Mouse (Mus musculus) liver, adult 2 months (tissue): Measurements from ENCODE around the gene Add2. TPM values are rescaled to one million over a fixed set of nuclear protein-coding genes. Genes with fewer than 3 reads are reported as not detected.

Source experiments
- DNase-seq: peaks from one replicate; pipeline ENCODE4 v3.0.0-alpha.2; 2011; ENCODE audit warnings: low read depth, low spot score; ENCODE audit errors: extremely low read depth
- H3K27ac ChIP-seq: fragments of 200-500 bp; replicated peaks from 2 replicates; pipeline ENCODE4 v1.5.1; 2012; ENCODE audit warnings: low read depth, mild to moderate bottlenecking, control low read depth, inconsistent platforms, low read length; ENCODE audit not compliant: insufficient read depth
- H3K27me3 ChIP-seq: fragments of 200-500 bp; 2 replicates; pipeline ENCODE4 v1.6.1; 2012; ENCODE audit warnings: mild to moderate bottlenecking, moderate library complexity, low read length, inconsistent platforms; ENCODE audit not compliant: control insufficient read depth, insufficient read depth
- H3K36me3 ChIP-seq: fragments of 200-500 bp; 2 replicates; pipeline ENCODE4 v1.6.1; 2012; ENCODE audit warnings: low read length, inconsistent platforms; ENCODE audit not compliant: control insufficient read depth, insufficient read depth
- H3K4me1 ChIP-seq: fragments of 200-500 bp; 2 replicates; pipeline ENCODE4 v1.6.1; 2011; ENCODE audit warnings: low read length; ENCODE audit not compliant: control insufficient read depth, insufficient read depth
- H3K4me3 ChIP-seq: fragments of 200-500 bp; 2 replicates; pipeline ENCODE4 v1.5.1; 2011; ENCODE audit warnings: low read depth, mild to moderate bottlenecking, control low read depth, low read length, moderate library complexity; ENCODE audit not compliant: insufficient read depth
- H3K79me2 ChIP-seq: fragments of 200-500 bp; 2 replicates; pipeline ENCODE4 v1.6.1; 2012; ENCODE audit warnings: inconsistent platforms, mild to moderate bottlenecking, low read length, moderate library complexity; ENCODE audit not compliant: control insufficient read depth, insufficient read depth
- H3K9ac ChIP-seq: fragments of 200-500 bp; 2 replicates; pipeline ENCODE4 v1.6.1; 2012; ENCODE audit warnings: low read depth, mild to moderate bottlenecking, control low read depth, inconsistent platforms, low read length
- CTCF ChIP-seq: fragments of 200-500 bp; IDR thresholded peaks from 2 replicates; pipeline ENCODE4 v1.5.1; 2011; ENCODE audit warnings: low read depth, low read length, control low read depth
- POLR2A ChIP-seq: fragments of 200-500 bp; IDR thresholded peaks from 2 replicates; pipeline ENCODE4 v1.6.1; 2011; ENCODE audit warnings: low read length, control low read depth; ENCODE audit not compliant: insufficient read depth; ENCODE audit errors: extremely low read depth
- WGBS: fragments of 180-500 bp; shearing (Covaris S2); methylation state at CpG from one replicate; pipeline ENCODE4 v1.1.7; 2018; 5-methylcytosine and 5-hydroxymethylcytosine counted together
- polyA plus RNA-seq: library from polyadenylated mRNA; depleted of rRNA; stranded (reverse); fragments of >200 nt; gene quantifications from 2 replicates; pipeline ENCODE4 v1.2.3, GENCODE M21; 2012
- total RNA-seq: library from RNA; depleted of rRNA; stranded (reverse); fragments of >200 nt; gene quantifications from 2 replicates; pipeline ENCODE4 v1.2.3, GENCODE M21; 2014

The Add2 gene
- total and polyA plus RNA-seq, 2 experiments: under 0.01 TPM; not detected in 1

DNA sequence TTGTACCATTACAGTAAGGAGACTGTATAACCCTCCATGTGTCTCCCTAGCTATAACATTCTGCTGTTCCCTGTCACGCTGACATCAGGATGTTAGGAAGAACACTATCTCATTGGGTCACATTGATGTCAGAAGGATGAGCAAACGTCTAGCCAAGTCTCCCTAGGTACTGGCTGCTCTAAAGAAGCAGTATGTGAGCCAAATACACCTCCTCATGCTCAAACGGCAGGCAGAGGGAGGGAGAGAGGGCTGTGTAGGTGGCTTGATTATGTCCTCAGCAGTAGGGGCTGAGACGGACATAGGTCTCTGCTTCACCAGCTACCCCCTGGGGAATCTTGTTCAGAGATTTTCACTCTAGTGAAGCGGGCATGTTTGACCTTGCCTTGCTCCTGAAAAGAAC, 38.7 kb downstream of the Add2 start:
- Histone ChIP-seq H3K27me3 (no peaks in the 10 kb centered on the region), H3K36me3 (no peaks in the 10 kb centered on the region), H3K4me1 (no peaks in the 10 kb centered on the region), H3K79me2 (no peaks in the 10 kb centered on the region), H3K9ac (no peak overlapping the region), H3K4me3 (no peak overlapping the region), H3K27ac (no peak overlapping the region)
- WGBS: 56% methylated on average over 5 of the region's 5 CpGs
- DNase-seq: no peak
- no peak for TF ChIP-seq CTCF
- no peak for TF ChIP-seq POLR2A

GRCm38 (mm10) chr6:86069009-86069408, 40.5 kb downstream of the Add2 start:
- no peaks in the 10 kb centered on the region for H3K27me3 ChIP-seq
- no peak overlapping the region for H3K4me3 ChIP-seq
- H3K36me3 ChIP-seq: no peaks in the 10 kb centered on the region
- WGBS: 69% methylated on average over 5 of the region's 5 CpGs
- H3K9ac ChIP-seq: no peak overlapping the region
- DNase-seq: no peak
- no peaks in the 10 kb centered on the region for H3K79me2 ChIP-seq
- no peak for TF ChIP-seq CTCF
- no peak for TF ChIP-seq POLR2A
- no peak overlapping the region for H3K27ac ChIP-seq
- H3K4me1 ChIP-seq: no peaks in the 10 kb centered on the region

- no peaks in the 10 kb centered on the region for H3K27me3 ChIP-seq
- no peaks in the 10 kb centered on the region for H3K79me2 ChIP-seq
- DNase-seq: no peak
- no peaks in the 10 kb centered on the region for H3K36me3 ChIP-seq
- no peak overlapping the region for H3K4me3 ChIP-seq
- H3K27ac ChIP-seq: no peak overlapping the region
- no peaks in the 10 kb centered on the region for H3K4me1 ChIP-seq
- no peak overlapping the region for H3K9ac ChIP-seq
- no peak for TF ChIP-seq CTCF
- TF ChIP-seq POLR2A: no peak
- 73% methylated on average over 3 of the region's 3 CpGs for WGBS
These were observed 41.4 kb downstream of the Add2 start for GRCm38 (mm10) chr6:86069856-86070255.

GRCm38 (mm10) chr6:86070277-86070676, 41.8 kb downstream of the Add2 start:
- WGBS: 75% methylated on average over 7 of the region's 7 CpGs
- H3K27ac ChIP-seq: no peak overlapping the region

GRCm38 (mm10) chr6:86073882-86074281, 45.4 kb downstream of the Add2 start:
- Histone ChIP-seq H3K79me2 (no peaks in the 10 kb centered on the region), H3K27me3 (no peaks in the 10 kb centered on the region), H3K9ac (no peak overlapping the region), H3K27ac (no peak overlapping the region), H3K36me3 (no peaks in the 10 kb centered on the region), H3K4me1 (no peaks in the 10 kb centered on the region), H3K4me3 (no peak overlapping the region)
- DNase-seq: no peak
- no peak for TF ChIP-seq POLR2A
- no peak for TF ChIP-seq CTCF
- WGBS: 72% methylated on average over 3 of the region's 3 CpGs

More at GRCm38 (mm10) chr6:86070277-86070676, 41.8 kb downstream of the Add2 start:
- DNase-seq: no peak
- H3K4me1 ChIP-seq: no peaks in the 10 kb centered on the region
- no peaks in the 10 kb centered on the region for H3K36me3 ChIP-seq
- no peaks in the 10 kb centered on the region for H3K27me3 ChIP-seq
- H3K4me3 ChIP-seq: no peak overlapping the region
- TF ChIP-seq CTCF (no peak), POLR2A (no peak)
- H3K9ac ChIP-seq: no peak overlapping the region
- no peaks in the 10 kb centered on the region for H3K79me2 ChIP-seq

- Histone ChIP-seq H3K9ac (no peak overlapping the region), H3K4me1 (no peaks in the 10 kb centered on the region), H3K27me3 (no peaks in the 10 kb centered on the region), H3K27ac (no peak overlapping the region), H3K36me3 (no peaks in the 10 kb centered on the region), H3K79me2 (no peaks in the 10 kb centered on the region), H3K4me3 (no peak overlapping the region)
- no peak for DNase-seq
- TF ChIP-seq CTCF (no peak), POLR2A (no peak)
- WGBS: 73% methylated on average over 8 of the region's 8 CpGs
These were observed 46.2 kb downstream of the Add2 start for GRCm38 (mm10) chr6:86074538-86075204.
